Mouse (Mus musculus) E14TG2a.4 (cell line): Measurements from ENCODE around the gene Gkn2.

Experiments used
- H3K27me3 ChIP-seq: 2 replicates; pipeline ENCODE4 v1.6.1; 2014; ENCODE audit warnings: low read length, control low read depth; ENCODE audit not compliant: insufficient read depth
- H3K36me3 ChIP-seq: 2 replicates; pipeline ENCODE4 v1.6.1; 2014; ENCODE audit warnings: low read length, control low read depth; ENCODE audit not compliant: insufficient read depth
- H3K4me1 ChIP-seq: replicated peaks from 2 replicates; pipeline ENCODE4 v1.6.1; 2014; ENCODE audit warnings: low read depth, low read length, control low read depth
- H3K4me3 ChIP-seq: replicated peaks from 2 replicates; pipeline ENCODE4 v1.5.1; 2014; ENCODE audit warnings: mild to moderate bottlenecking, low read length
- H3K9me3 ChIP-seq: 2 replicates; pipeline ENCODE4 v1.6.1; 2014; ENCODE audit warnings: low read length, control low read depth
- CTCF ChIP-seq: conservative IDR thresholded peaks from 2 replicates; pipeline ENCODE4 v1.5.1; 2014; ENCODE audit warnings: low read length
- NANOG ChIP-seq: IDR thresholded peaks from 2 replicates; pipeline ENCODE4 v1.6.1; 2014; ENCODE audit warnings: borderline replicate concordance, low read length, mixed read lengths
- POU5F1 ChIP-seq: IDR thresholded peaks from 2 replicates; pipeline ENCODE4 v1.6.1; 2014; ENCODE audit warnings: low read length, borderline replicate concordance

The Gkn2 gene

DNA sequence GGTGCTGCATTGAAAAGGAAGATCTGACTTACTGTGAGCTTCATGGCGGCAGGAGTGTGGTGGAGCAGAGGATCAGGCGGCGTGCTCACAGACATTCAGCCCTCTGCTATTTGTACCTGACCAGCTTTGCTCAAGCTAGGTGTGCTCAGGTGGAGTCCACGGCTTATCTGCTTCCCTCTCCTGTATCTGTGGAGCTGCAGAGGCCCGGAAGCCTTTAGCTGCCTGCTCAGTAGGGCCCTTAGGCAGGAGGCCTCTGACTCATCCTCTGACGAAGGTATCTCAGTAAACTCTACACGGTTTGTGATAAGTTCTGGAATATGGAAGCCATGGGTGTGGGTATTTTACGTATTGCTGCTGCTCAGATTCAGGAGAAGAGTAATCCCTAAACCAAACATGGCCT, 22.3 kb upstream of the Gkn2 start, which contains the start of gene Gkn1:
TSS of gene Gkn1 (minus strand) at position 114 of the 400 bp plus-strand sequence.
- no peaks in the 10 kb centered on the region for H3K9me3 ChIP-seq
- no peak for TF ChIP-seq CTCF
- TF ChIP-seq NANOG: no peak
- TF ChIP-seq POU5F1: no peak
- no peaks in the 10 kb centered on the region for H3K4me1 ChIP-seq
- no peak within 1 kb of the TSS for H3K4me3 ChIP-seq
- 0 out of 2 replicates have a peak, but pooled peaks cover 2% of the 10 kb centered on the region for H3K27me3 ChIP-seq
- H3K36me3 ChIP-seq: no peaks in the 10 kb centered on the region

DNA sequence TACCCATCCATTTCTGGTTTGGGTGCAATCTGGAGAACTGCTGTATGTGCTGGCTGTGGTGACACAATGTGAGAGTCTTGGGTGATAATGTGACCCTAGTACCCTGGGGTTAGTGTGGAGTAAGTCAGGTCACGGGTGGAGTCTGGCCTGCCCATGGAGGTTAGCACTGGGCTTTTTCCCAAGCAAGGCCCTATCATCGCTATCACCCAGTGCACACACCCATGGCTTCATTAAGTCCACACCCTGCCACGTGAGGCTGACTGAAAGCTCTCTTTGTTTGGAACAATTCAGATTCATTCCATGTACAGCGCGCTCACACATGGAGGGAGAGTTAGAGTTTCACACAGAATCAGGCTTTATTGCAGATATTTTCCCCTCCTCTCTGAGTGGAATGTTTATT, 18.7 kb upstream of the Gkn2 start:
- Histone ChIP-seq H3K36me3 (no peaks in the 10 kb centered on the region), H3K4me3 (no peak overlapping the region), H3K4me1 (no peaks in the 10 kb centered on the region), H3K27me3 (no peaks in the 10 kb centered on the region), H3K9me3 (no peaks in the 10 kb centered on the region)
- TF ChIP-seq POU5F1: no peak
- TF ChIP-seq CTCF: no peak
- no peak for TF ChIP-seq NANOG

DNA sequence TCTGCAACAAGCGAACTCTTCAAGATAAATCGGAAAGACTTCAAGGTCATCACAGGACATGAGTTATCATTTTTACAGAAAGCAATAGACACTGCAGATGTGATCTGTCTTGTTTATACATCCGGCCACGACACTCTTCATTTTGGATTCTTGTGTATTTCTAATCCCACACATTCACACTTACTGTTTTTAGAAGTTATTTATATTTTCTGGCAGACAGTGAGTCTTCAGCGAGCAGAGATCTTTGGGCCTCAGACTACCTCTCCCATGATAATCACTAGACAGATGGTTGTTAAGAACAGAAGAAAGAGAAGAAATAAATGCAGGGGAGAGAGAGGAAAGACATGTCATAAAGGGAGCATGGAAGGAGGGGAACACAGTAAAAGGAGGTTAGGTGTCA, 3.9 kb upstream of the Gkn2 start:
- no peaks in the 10 kb centered on the region for H3K27me3 ChIP-seq
- no peak for TF ChIP-seq CTCF
- TF ChIP-seq POU5F1: no peak
- TF ChIP-seq NANOG: no peak
- no peaks in the 10 kb centered on the region for H3K9me3 ChIP-seq
- H3K4me1 ChIP-seq: no peaks in the 10 kb centered on the region
- no peaks in the 10 kb centered on the region for H3K36me3 ChIP-seq
- H3K4me3 ChIP-seq: no peak overlapping the region

DNA sequence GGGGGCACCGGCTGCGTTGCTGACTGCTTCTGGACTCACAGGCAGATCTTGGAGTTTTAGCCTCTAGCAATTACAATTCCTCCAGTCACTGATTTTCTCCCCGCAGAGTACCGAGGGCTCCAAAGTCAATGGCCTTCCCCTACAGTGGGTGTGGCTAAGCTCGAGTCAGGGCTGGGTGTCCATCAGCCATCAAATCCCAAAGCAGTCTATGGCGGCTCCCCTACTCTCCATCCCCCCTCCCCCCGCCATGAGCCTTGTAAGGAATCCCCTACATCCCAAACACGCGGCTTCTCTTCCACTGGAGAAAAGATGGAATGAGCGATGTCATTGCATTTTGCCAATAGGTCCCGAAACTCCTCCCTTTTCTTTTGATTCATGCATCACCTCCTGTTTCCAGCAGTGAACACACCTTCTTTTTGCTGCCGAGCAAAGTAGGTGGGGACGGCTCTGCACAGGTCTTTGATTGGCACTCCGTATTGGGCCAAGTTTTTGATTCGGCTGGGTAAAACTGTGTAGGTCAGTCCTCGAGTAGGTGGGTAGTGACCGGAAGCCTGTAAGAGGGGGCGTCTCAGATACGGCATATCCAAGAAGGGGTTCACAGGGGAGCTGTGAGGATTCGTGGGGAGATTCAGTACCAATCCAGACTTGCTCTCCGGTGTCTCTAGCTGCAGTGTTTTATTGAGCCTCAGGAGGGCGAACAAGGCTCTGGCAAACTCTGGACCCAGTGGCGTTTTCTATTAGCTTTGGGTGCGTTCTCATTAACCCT, 11.0 kb downstream of the Gkn2 start:
- peaks cover 29% of the 10 kb centered on the region for H3K27me3 ChIP-seq
- TF ChIP-seq POU5F1: no peak
- TF ChIP-seq CTCF: peak; percentile 52
- TF ChIP-seq NANOG: no peak
- H3K4me3 ChIP-seq: peak overlapping the region; percentile 74
- peaks cover 11% of the 10 kb centered on the region; the same call in 1 of the 2 replicates for H3K4me1 ChIP-seq
- no peaks in the 10 kb centered on the region for H3K36me3 ChIP-seq
- no peaks in the 10 kb centered on the region for H3K9me3 ChIP-seq

DNA sequence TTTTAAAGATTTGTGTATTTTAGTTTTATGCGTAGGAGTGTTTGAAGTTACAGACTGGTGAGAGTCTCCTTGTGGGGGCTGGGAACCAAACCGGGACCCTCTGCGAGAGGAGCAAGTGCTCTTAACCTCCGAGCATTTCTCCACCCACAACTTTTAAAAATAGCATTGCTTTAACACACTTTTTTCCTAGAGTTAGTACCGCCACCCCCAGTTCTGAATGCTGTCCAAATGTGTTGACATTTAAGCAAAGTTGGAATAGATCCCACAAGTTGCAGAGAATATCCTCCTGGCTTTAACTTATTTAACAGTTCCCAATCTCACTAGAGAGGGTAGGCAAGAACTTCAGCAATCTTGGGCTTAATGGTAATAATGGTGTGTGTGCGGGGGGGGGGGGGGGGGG, 11.6 kb downstream of the Gkn2 start:
- Histone ChIP-seq H3K4me1 (peaks cover 11% of the 10 kb centered on the region; the same call in 1 of the 2 replicates), H3K27me3 (peaks cover 29% of the 10 kb centered on the region), H3K4me3 (peak overlapping the region; percentile 74; the same call in 1 of the 2 replicates), H3K9me3 (no peaks in the 10 kb centered on the region), H3K36me3 (no peaks in the 10 kb centered on the region)
- TF ChIP-seq CTCF (no peak), POU5F1 (no peak), NANOG (no peak)

DNA sequence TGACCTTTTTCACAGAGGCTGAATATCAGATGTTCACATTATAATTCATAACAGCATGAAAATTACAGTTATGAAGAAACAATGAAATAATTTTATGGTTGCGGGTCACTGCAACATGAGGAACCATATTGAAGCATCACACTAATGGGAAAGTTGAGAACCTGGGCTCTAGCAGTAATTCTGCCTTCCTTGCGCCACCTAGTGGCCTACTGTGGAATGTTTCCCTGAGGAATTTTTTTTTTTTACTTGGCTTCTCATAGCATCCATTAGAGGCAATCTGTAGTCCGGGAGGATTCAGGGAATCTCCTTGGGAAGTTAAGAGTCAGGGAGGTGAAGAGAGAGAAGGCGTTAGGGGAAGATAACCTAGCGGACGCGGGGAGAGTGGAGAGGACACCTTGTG, 13.0 kb downstream of the Gkn2 start:
- TF ChIP-seq NANOG (no peak), CTCF (peak; percentile 89), POU5F1 (no peak)
- no peaks in the 10 kb centered on the region for H3K36me3 ChIP-seq
- H3K4me3 ChIP-seq: no peak overlapping the region
- no peaks in the 10 kb centered on the region for H3K9me3 ChIP-seq
- H3K27me3 ChIP-seq: peaks cover 26% of the 10 kb centered on the region
- H3K4me1 ChIP-seq: peaks cover 11% of the 10 kb centered on the region; the same call in 1 of the 2 replicates

DNA sequence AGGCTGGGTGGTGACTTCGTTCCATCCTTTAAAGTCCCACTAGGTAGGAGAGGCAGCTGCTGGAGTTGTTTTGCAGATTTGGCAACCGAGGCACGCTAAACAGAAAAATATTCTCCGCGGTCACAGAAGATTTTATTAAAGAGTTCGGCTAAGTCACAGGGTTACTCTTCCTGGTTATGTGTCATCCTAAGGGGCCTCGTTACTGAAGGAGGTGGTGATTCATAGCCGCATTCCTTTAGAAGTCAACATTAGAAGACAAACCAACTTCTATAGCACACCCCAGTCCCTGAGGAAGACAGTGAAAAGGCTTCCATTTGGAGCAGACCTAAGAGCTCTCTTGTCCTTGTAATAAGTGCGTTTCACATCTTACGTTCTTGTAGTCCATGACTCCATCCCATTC, 13.5 kb downstream of the Gkn2 start:
- H3K27me3 ChIP-seq: peaks cover 22% of the 10 kb centered on the region
- H3K4me1 ChIP-seq: peaks cover 11% of the 10 kb centered on the region; the same call in 1 of the 2 replicates
- H3K36me3 ChIP-seq: no peaks in the 10 kb centered on the region
- TF ChIP-seq CTCF (no peak), NANOG (no peak), POU5F1 (no peak)
- H3K9me3 ChIP-seq: no peaks in the 10 kb centered on the region
- no peak overlapping the region for H3K4me3 ChIP-seq

DNA sequence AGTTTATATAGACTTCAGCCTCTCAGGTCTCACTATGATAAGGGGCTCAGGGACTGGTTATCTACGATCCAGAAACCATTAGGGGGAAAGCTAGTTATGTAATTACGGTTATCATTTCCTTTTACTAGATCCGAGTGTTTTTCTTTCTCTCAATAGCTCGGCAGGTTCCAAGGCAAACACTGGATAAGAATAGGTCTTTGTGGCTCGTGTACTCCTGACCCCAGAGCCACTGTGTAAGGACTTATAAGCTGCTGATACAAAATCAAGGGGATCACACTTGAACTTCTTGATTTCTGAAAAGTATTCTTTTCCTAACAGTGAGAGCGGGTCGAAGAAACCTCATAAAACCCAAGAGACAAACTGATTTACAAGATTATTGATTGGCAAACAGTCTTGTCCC, 15.7 kb downstream of the Gkn2 start, which contains the start of gene Gkn3:
TSS of gene Gkn3 (minus strand) at position 59 of the 400 bp plus-strand sequence.
- Histone ChIP-seq H3K4me1 (peaks cover 5% of the 10 kb centered on the region; the same call in 1 of the 2 replicates), H3K36me3 (no peaks in the 10 kb centered on the region), H3K27me3 (peaks cover 4% of the 10 kb centered on the region), H3K9me3 (no peaks in the 10 kb centered on the region), H3K4me3 (no peak within 1 kb of the TSS)
- TF ChIP-seq CTCF (no peak), POU5F1 (no peak)

DNA sequence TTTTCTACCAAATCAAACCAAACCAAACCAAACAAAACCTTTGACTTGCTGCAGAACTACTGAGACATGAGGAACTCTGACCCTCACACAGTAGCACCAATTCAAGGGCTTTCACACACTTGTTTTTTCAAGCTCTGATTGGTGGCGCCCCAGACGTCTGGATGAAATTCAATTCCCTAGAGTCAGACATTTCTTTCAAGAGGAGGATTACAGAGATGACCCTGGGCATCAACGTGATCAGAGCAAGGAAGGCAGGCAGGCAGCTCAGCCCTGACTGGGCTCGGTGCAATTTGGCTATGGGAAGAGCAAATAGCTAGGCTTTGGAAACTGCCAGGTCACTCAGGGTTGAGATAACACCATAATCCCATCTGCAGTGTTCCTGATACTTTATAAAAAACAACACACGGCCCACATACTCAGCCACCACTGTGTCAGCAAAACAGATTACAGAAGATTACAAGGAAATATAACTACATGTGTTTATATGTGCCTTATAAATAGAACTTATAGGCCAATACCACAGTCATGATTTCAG, 16.4 kb downstream of the Gkn2 start:
- Histone ChIP-seq H3K4me1 (no peaks in the 10 kb centered on the region), H3K4me3 (no peak overlapping the region), H3K27me3 (peaks cover 4% of the 10 kb centered on the region), H3K9me3 (no peaks in the 10 kb centered on the region), H3K36me3 (no peaks in the 10 kb centered on the region)
- TF ChIP-seq POU5F1: no peak
- TF ChIP-seq CTCF: no peak
- no peak for TF ChIP-seq NANOG
